Mouse (Mus musculus) MEL (cell line): ENCODE results near the gene Macrod2. TPM values are rescaled to one million over a fixed set of nuclear protein-coding genes. Genes with fewer than 3 reads are reported as not detected.

Experiments used
- DNase-seq: peaks from one replicate; pipeline ENCODE4 v3.0.0; 2011; ENCODE audit warnings: low read depth, low spot score
- H3K27ac ChIP-seq: 2 replicates; pipeline ENCODE4 v1.5.1; 2012; ENCODE audit warnings: low read depth, mild to moderate bottlenecking, control low read depth, low read length, moderate library complexity; ENCODE audit not compliant: control insufficient read depth
- H3K27me3 ChIP-seq, 2 experiments: fragments of 150-350 bp in 1 of 2; sonication (generic) in 1 of 2; 2 replicates each; pipeline ENCODE4 v1.6.1; 2012; ENCODE audit warnings: low read length in 2 of 2, mild to moderate bottlenecking in 2 of 2, improper control_type of control experiment in 1 of 2, moderate library complexity in 1 of 2; ENCODE audit not compliant: insufficient read depth in 2 of 2, control insufficient read depth in 1 of 2
- H3K36me3 ChIP-seq, 2 experiments: 2 replicates each; pipeline ENCODE4 v1.6.1; 2012 to 2014; ENCODE audit warnings: low read length in 2 of 2, improper control_type of control experiment in 1 of 2, inconsistent platforms in 1 of 2, mild to moderate bottlenecking in 1 of 2; ENCODE audit not compliant: insufficient read depth in 2 of 2, control insufficient read depth in 1 of 2
- H3K4me1 ChIP-seq, 2 experiments: fragments of 150-350 bp in 1 of 2; sonication (generic) in 1 of 2; 2 replicates each; pipeline ENCODE4 v1.6.1; 2012; ENCODE audit warnings: low read length in 2 of 2, improper control_type of control experiment in 1 of 2, mild to moderate bottlenecking in 1 of 2; ENCODE audit not compliant: insufficient read depth in 2 of 2, control insufficient read depth in 1 of 2
- H3K4me3 ChIP-seq, 2 experiments: fragments of 150-350 bp in 1 of 2; sonication (generic) in 1 of 2; 2 replicates each; pipeline ENCODE4 v1.5.1; 2012; ENCODE audit warnings: low read depth in 2 of 2, low read length in 2 of 2, mild to moderate bottlenecking in 2 of 2, moderate library complexity in 2 of 2, control low read depth in 1 of 2, improper control_type of control experiment in 1 of 2; ENCODE audit not compliant: control insufficient read depth in 1 of 2, insufficient read depth in 1 of 2
- H3K79me2 ChIP-seq: 2 replicates; pipeline ENCODE4 v1.6.1; 2012; ENCODE audit warnings: mild to moderate bottlenecking, low read length, moderate library complexity; ENCODE audit not compliant: control insufficient read depth, poor library complexity, insufficient read depth
- H3K9ac ChIP-seq: 2 replicates; pipeline ENCODE4 v1.6.1; 2012; ENCODE audit warnings: low read depth, mild to moderate bottlenecking, control low read depth, low read length, moderate library complexity; ENCODE audit not compliant: control insufficient read depth, poor library complexity, severe bottlenecking
- H3K9me3 ChIP-seq: fragments of 150-350 bp; sonication (generic); replicated peaks from 2 replicates; pipeline ENCODE4 v1.6.1; 2012; ENCODE audit warnings: mild to moderate bottlenecking, low read length, improper control_type of control experiment, moderate library complexity; ENCODE audit not compliant: insufficient read depth
- CHD1 ChIP-seq: IDR thresholded peaks from 2 replicates; pipeline ENCODE4 v1.6.1; 2012; ENCODE audit warnings: low read depth, mild to moderate bottlenecking, inconsistent platforms, low read length, improper control_type of control experiment
- CHD2 ChIP-seq: IDR thresholded peaks from 2 replicates; pipeline ENCODE4 v1.6.1; 2011; ENCODE audit warnings: low read length, improper control_type of control experiment
- E2F4 ChIP-seq: IDR thresholded peaks from 2 replicates; pipeline ENCODE4 v1.6.1; 2011; ENCODE audit warnings: low read depth, low read length, improper control_type of control experiment, borderline replicate concordance
- ETS1 ChIP-seq: IDR thresholded peaks from 2 replicates; pipeline ENCODE4 v1.6.1; 2012; ENCODE audit warnings: low read depth, mild to moderate bottlenecking, inconsistent platforms, low read length, improper control_type of control experiment, moderate library complexity
- HCFC1 ChIP-seq: IDR thresholded peaks from 2 replicates; pipeline ENCODE4 v1.6.1; 2012; ENCODE audit warnings: low read depth, mild to moderate bottlenecking, inconsistent platforms, low read length, improper control_type of control experiment, moderate library complexity
- JUND ChIP-seq: IDR thresholded peaks from 2 replicates; pipeline ENCODE4 v1.6.1; 2011; ENCODE audit warnings: low read depth, mild to moderate bottlenecking, improper control_type of control experiment, low read length
- KAT2A ChIP-seq: conservative IDR thresholded peaks from 2 replicates; pipeline ENCODE4 v1.6.1; 2012; ENCODE audit warnings: low read depth, low read length, improper control_type of control experiment, inconsistent platforms
- MEF2A ChIP-seq: IDR thresholded peaks from 2 replicates; pipeline ENCODE4 v1.6.1; 2014; ENCODE audit warnings: low read depth, mild to moderate bottlenecking, inconsistent platforms, low read length, improper control_type of control experiment; ENCODE audit not compliant: poor library complexity, insufficient replicate concordance, severe bottlenecking; ENCODE audit errors: extremely low read depth
- MXI1 ChIP-seq: IDR thresholded peaks from 2 replicates; pipeline ENCODE4 v1.6.1; 2011; ENCODE audit warnings: mild to moderate bottlenecking, low read depth, low read length, improper control_type of control experiment
- MYC ChIP-seq: IDR thresholded peaks from 2 replicates; pipeline ENCODE4 v1.6.1; 2011; ENCODE audit warnings: low read depth, mild to moderate bottlenecking, low read length, improper control_type of control experiment, moderate library complexity
- NELFE ChIP-seq: IDR thresholded peaks from 2 replicates; pipeline ENCODE4 v1.6.1; 2011; ENCODE audit warnings: low read depth, low read length, improper control_type of control experiment
- POLR2AphosphoS2 ChIP-seq: IDR thresholded peaks from 2 replicates; pipeline ENCODE4 v1.6.1; 2011; ENCODE audit warnings: low read length, improper control_type of control experiment
- POLR2AphosphoS5 ChIP-seq: IDR thresholded peaks from 2 replicates; pipeline ENCODE4 v1.6.1; 2012; ENCODE audit warnings: low read depth, borderline replicate concordance, mild to moderate bottlenecking, inconsistent platforms, low read length, moderate library complexity, mixed read lengths
- RAD21 ChIP-seq: IDR thresholded peaks from 2 replicates; pipeline ENCODE4 v1.6.1; 2011; ENCODE audit warnings: mild to moderate bottlenecking, low read depth, low read length, improper control_type of control experiment
- SMC3 ChIP-seq: IDR thresholded peaks from 2 replicates; pipeline ENCODE4 v1.6.1; 2011; ENCODE audit warnings: low read depth, low read length, improper control_type of control experiment
- TAL1 ChIP-seq: IDR thresholded peaks from 2 replicates; pipeline ENCODE4 v1.6.1; 2012; ENCODE audit warnings: mild to moderate bottlenecking, inconsistent platforms, low read length, moderate library complexity, mixed read lengths
- TBP ChIP-seq: IDR thresholded peaks from 2 replicates; pipeline ENCODE4 v1.8.0; 2011; ENCODE audit warnings: low read depth, low read length, improper control_type of control experiment
- UBTF ChIP-seq: IDR thresholded peaks from 2 replicates; pipeline ENCODE4 v1.6.1; 2012; ENCODE audit warnings: low read depth, mild to moderate bottlenecking, inconsistent platforms, low read length, improper control_type of control experiment, moderate library complexity, borderline replicate concordance; ENCODE audit not compliant: insufficient read depth
- USF1 ChIP-seq: IDR thresholded peaks from 2 replicates; pipeline ENCODE4 v1.6.1; 2014; ENCODE audit warnings: low read depth, mild to moderate bottlenecking, inconsistent platforms, low read length, improper control_type of control experiment, moderate library complexity
- USF2 ChIP-seq, 2 experiments: IDR thresholded peaks; 2 replicates each; pipeline ENCODE4 v1.6.1; 2011 to 2012; ENCODE audit warnings: improper control_type of control experiment in 2 of 2, low read length in 2 of 2, borderline replicate concordance in 1 of 2, inconsistent platforms in 1 of 2, low read depth in 1 of 2, mild to moderate bottlenecking in 1 of 2; ENCODE audit not compliant: insufficient read depth in 1 of 2
- ZKSCAN1 ChIP-seq: IDR thresholded peaks from 2 replicates; pipeline ENCODE4 v1.6.1; 2012; ENCODE audit warnings: low read depth, mild to moderate bottlenecking, inconsistent platforms, low read length, improper control_type of control experiment, moderate library complexity
- ZMIZ1 ChIP-seq: IDR thresholded peaks from 2 replicates; pipeline ENCODE4 v1.6.1; 2012; ENCODE audit warnings: low read depth, mild to moderate bottlenecking, inconsistent platforms, low read length, improper control_type of control experiment, moderate library complexity
- ZNF384 ChIP-seq: IDR thresholded peaks from 2 replicates; pipeline ENCODE4 v1.6.1; 2012; ENCODE audit warnings: low read depth, mild to moderate bottlenecking, inconsistent platforms, low read length, improper control_type of control experiment
- polyA plus RNA-seq, 2 experiments: library from polyadenylated mRNA; stranded (reverse) in 1 of 2; unstranded in 1 of 2; fragments of >175 nt in 1 of 2; fragments of >200 nt in 1 of 2; gene quantifications; 2 replicates each; pipeline versions ENCODE4 v1.2.1 to v1.2.4; 2012; ENCODE audit warnings: low replicate concordance in 2 of 2, low read depth in 1 of 2; ENCODE audit not compliant: insufficient read length in 2 of 2, insufficient read depth in 1 of 2, missing spikeins in 1 of 2
- total RNA-seq: library from RNA; depleted of rRNA; stranded (reverse); fragments of 300-350 nt; gene quantifications from 2 replicates; pipeline ENCODE4 v1.2.3, GENCODE M21; 2012

The Macrod2 gene
- total and polyA plus RNA-seq, 3 experiments = not detected

DNA sequence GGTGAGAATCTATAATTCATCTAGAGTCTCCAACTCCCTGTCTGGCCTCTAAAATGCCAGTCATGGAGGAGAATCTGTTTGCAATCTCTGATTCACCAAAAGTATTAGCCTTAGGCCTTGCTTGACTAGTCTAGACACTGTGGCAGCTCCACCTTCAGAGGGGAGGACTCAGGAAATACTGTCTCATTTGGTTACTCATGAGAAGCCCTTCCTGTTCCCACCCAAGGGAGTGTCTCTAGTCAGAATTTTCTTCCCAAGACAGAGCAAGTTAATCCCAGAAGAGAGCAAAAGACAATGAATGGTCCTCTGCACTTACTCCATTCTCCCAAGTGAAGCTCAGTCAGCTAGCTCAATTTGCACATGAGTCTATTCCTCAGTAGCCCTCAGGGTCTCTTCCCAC is 871.5 kb downstream of the Macrod2 start:
- Histone ChIP-seq H3K79me2 (no peaks in the 10 kb centered on the region), H3K9ac (no peak overlapping the region), H3K9me3 (no peaks in the 10 kb centered on the region), H3K27ac (no peak overlapping the region), H3K4me3 (no peak overlapping the region), H3K4me1 (no peaks in the 10 kb centered on the region), H3K36me3 (no peaks in the 10 kb centered on the region), H3K27me3 (no peaks in the 10 kb centered on the region)
- DNase-seq = no peak
- TF ChIP-seq CHD1 = no peak
- TF ChIP-seq JUND = no peak
- TF ChIP-seq ZNF384 = no peak
- TF ChIP-seq HCFC1 = no peak
- TF ChIP-seq TAL1 = no peak
- TF ChIP-seq ZKSCAN1 = no peak
- no peak for TF ChIP-seq E2F4
- TF ChIP-seq POLR2AphosphoS2 = no peak
- TF ChIP-seq UBTF = no peak
- TF ChIP-seq KAT2A = no peak
- no peak for TF ChIP-seq USF1

DNA sequence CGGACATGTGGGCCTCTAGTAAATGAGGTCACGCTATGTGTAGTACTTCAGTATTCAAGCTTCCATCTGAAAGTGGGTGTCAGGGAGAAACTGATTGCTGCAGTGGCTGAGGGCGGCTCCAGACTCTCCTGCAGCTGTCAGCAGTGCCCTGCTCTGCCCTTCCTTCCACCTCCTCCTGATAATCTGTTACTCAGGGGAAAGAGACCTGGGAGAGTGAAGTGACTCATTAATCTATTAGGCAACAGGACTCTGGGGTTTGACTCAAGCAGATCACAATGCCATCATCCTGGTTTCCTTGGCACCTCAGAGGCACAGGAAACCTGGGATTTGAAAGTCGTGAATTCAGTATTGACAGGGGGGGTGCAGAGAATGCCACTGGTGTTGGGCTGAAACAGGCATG is 876.4 kb downstream of the Macrod2 start:
- DNase-seq = no peak
- no peaks in the 10 kb centered on the region for H3K4me1 ChIP-seq
- H3K27me3 ChIP-seq = no peaks in the 10 kb centered on the region
- H3K79me2 ChIP-seq = no peaks in the 10 kb centered on the region
- no peak overlapping the region for H3K4me3 ChIP-seq
- H3K9me3 ChIP-seq = no peaks in the 10 kb centered on the region
- TF ChIP-seq MXI1 = no peak
- TF ChIP-seq NELFE = no peak
- no peak for TF ChIP-seq KAT2A
- no peak overlapping the region for H3K9ac ChIP-seq
- no peaks in the 10 kb centered on the region for H3K36me3 ChIP-seq
- no peak overlapping the region for H3K27ac ChIP-seq

DNA sequence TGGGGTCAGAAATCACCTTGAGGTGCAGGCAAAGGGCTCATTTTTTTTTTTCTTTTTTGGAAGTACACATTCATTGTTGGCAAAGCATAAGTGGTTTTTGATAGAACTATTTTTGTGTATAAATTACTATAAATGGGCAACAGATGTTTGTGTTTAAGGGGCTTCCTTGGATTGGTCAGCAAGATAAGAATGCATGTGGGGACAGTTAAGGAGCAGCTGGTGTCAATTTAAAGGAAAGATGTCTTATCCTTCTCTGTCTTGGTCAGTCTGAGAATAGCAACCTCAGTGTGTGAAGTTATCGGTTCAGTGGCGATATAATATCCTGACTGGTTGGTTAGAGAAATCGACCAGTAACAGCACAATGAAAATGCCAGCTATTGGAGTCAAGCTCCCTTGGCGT is 877.9 kb downstream of the Macrod2 start:
- Histone ChIP-seq H3K27me3 (no peaks in the 10 kb centered on the region), H3K9me3 (no peaks in the 10 kb centered on the region), H3K36me3 (no peaks in the 10 kb centered on the region), H3K9ac (no peak overlapping the region), H3K4me3 (no peak overlapping the region), H3K79me2 (no peaks in the 10 kb centered on the region), H3K27ac (no peak overlapping the region), H3K4me1 (no peaks in the 10 kb centered on the region)
- TF ChIP-seq E2F4 (no peak), KAT2A (no peak), ETS1 (no peak), TAL1 (no peak), SMC3 (no peak), RAD21 (no peak), MYC (no peak), MEF2A (no peak), CHD2 (no peak), TBP (no peak), UBTF (no peak), POLR2AphosphoS5 (no peak), POLR2AphosphoS2 (no peak), USF2 (IDR thresholded peaks at IDR 0.05; ENCODE audit: borderline replicate concordance in 1 of 2, insufficient read depth in 1 of 2, low read depth in 1 of 2, low read length in 2 of 2) (no peak), ZMIZ1 (no peak)
- no peak for DNase-seq
